Mouse (Mus musculus): ENCODE results near the gene Klhl25. TPM values are rescaled to one million over a fixed set of nuclear protein-coding genes. Genes with fewer than 3 reads are reported as not detected.
"Not testable (repeated sequence)": the region's sequence is repeated elsewhere in the genome, so short reads cannot be mapped to it uniquely, and the experiment has no call there.

Gene Klhl25
- total RNA-seq, 2 experiments from 2014 or later, result 21.0 to 22.4 TPM

DNA sequence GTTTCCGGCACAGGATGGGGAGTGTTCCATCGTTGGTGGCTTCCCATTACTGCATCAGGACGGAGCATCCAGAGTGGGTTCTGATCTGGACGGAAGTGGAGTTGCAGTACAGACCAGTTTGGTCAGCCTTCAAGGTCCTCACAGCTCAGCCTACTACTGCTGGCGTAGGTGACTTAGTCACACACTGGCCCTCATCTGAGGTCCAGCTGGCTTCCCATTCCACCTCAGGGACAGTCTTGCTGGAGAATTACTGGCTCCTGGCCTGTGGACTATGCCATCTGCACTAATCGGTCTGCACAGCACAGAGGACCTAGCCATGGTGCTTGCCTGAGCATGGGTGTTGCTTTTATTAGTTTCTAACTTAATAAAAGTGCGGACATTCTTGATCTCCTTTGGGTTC lies 25.6 kb downstream of the Klhl25 start:
- peak; percentile 52 for DNase-seq

DNA sequence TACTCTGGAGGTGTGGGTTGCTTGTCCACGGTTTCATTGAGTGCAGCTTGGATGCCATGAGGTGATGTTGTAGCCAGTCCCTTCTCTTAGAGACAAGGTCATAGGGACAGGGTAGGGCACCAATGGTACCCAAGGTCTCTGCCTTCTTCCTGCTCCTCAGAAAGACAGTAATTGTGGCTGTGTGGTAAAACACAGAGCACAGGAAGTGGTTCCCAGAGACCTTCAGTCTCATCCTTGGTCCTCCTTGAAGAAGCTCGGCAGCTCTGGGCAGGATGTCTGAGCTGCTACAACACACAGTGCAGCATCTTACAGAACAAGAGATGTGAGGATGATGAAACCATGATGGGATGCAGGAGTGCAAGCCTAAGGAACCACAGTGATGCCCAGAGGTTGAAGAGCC lies 31.3 kb downstream of the Klhl25 start:
- not testable (repeated sequence) for DNase-seq

GRCm38 (mm10) chr7:75880236-75880635 lies 32.1 kb downstream of the Klhl25 start:
- no peak for DNase-seq

DNA sequence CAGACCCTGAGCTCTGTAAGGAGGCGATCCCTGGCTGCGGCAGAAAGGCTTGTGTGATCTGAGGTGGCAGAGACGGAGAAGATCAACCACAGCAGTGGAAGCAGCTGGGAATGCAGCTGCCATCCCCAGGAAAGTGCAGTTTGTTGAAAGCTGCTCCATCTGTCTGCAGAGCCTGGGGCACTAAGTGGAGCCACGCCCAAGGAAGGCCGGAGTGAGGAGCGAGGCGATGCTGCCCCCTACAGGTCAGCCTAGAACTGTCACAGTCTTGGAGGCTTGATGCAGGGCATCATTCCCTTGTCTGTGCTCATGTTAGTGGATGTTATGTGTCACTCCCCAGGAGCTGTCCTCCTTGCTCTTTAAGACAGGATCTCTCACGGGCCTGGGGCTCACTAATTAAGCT lies 32.5 kb downstream of the Klhl25 start:
- peak; percentile 93 for DNase-seq

- no peak for DNase-seq
Observed at GRCm38 (mm10) chr7:75881376-75881775, 33.3 kb downstream of the Klhl25 start.

GRCm38 (mm10) chr7:75881791-75882190 lies 33.7 kb downstream of the Klhl25 start:
- DNase-seq, result no peak

DNA sequence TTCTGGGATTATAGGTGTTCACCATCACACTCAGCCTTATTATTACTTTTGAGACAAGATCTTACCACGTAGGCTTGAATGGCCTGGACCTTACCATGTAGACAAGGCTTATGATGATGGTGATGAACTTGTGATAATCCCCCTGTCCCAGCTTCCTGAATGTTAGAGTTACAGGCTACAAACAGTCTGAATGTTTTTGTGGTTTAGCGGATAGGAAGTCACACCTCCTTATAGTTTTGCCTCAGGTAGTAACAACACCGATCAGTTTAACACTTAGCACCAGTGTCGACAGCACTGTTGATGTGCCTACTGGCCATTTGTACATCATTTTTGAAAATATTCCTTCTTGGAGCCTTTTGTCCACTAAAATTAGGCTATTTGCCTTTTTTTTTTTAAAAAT lies 43.4 kb downstream of the Klhl25 start:
- no peak for DNase-seq

DNA sequence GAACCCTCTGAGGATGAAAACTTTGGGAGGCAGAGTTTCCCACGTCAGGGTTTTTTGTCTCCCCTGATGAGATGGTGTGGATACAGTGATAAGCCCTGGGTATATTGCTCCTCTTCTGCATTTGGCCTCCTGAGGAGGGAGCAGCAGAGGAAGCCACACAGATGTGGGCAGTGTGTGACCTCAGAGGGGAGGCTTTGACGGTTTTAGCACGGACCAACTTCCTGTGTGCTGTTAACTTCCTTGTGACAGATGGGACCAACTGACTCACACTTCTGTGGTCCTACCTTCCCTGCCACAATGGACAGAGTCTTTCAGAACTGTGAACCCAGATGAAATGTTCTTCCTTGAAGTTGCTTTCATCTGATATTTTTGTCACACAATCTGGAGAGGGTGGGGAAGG lies 44.6 kb downstream of the Klhl25 start:
- no peak for DNase-seq

GRCm38 (mm10) chr7:75893709-75894108 lies 45.6 kb downstream of the Klhl25 start:
- no peak for DNase-seq

DNA sequence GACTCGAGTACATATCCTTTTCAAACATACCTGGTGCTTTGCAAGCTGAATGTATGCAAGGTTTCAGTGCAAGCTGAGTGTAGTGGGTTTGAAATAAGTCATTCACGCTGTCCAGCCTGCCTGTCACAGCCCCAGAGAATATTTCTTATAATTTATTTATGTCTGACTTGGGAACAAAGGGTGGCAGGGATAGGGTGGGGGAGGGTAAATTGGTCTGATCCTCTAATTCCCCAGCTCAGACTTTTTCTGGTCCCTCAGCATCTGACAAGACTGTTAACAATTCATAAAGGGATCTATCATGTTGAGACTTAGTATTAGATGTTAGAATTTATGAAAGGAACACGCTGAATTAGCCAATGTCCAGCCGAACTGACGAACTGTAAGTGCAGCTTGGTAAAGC lies 48.9 kb downstream of the Klhl25 start:
- DNase-seq, result no peak

DNA sequence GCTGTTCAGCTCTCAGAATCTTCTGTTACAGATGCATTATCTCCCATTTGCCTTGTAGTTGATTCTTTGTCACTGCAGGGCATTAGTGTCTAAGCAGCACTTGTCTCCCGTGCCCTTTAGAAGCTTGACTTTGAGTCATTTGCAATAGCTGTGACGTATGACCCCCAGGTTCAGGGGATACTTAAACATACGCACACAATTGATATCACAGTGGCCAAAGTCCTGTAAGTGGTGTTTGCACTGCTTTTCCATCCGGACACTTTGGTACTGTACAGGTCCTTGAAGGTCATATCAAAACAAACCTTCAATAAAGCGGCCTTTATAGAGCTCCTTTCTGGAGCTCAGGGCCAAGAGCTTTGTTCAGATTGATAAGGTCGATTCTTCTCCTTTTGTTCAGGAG lies 51.0 kb downstream of the Klhl25 start:
- no peak for DNase-seq

DNA sequence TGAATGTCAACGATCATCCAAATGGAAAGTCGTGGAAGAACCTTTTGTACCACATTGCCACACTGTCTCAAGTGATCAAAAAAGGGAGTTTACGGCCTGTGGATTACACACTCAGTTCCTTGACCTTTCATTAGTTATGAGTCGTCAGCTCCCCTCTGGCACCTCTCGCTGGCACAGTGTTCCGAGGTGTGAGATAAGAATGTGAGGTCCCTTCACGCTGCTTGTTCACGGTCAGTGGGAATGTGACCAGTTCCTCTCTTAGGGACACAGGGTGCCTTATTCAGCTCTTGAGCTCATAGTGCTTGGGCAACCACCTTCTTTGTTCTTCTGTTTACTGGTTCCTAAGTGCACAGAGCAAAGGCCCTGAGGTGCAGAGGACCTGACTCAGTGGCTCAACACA lies 51.4 kb downstream of the Klhl25 start:
- peak; percentile 14 for DNase-seq

DNA sequence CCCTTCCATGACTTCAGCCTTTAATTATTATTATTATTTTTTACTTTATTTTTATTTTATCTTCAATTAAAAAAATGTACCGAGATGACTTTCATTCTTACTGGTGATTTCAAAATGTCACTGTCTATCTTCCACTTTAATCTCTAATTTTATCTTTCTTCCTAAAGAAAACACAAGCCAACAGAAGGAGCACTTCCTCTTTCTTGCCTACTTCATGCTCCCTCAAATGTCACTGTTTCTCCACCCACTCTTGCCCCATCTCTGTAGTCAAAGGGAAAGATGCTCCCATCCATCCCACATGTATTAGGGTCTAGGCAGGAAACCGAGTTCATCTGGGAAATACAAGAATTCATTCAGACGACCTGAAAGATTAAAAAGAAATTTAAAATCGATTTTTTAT lies 51.8 kb downstream of the Klhl25 start:
- DNase-seq, result no peak

GRCm38 (mm10) chr7:75905145-75905544 lies 57.0 kb downstream of the Klhl25 start:
- no peak for DNase-seq

DNA sequence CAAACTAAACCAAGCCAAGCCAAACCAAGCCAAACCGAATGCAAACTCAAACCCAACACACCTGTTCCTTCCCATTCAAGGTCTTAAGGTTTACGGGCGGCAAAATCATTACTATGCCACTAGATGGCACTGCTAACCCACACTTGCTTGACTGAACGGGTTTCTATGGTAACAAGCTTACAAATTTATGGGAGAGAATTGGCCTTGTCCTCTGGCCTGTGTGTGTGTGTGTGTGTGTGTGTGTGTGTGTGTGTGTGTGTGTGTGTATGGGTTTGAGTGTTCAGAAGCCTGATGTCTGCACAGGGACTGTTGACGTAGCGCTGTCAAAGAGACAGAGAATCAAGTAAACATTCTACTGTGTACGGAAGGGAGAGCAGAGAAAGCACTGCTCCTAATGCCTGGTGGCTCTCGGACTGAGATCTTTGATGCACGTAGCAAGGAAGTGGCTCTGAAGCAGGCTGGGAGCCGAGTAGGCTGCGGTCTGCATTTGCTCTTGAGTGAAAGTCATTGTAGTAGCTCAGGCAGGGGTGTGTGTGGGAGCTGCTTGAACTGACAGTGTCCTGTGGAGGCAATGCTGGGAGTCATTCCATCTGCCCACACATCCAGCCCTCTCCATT lies 62.0 kb downstream of the Klhl25 start:
- DNase-seq, result peak; percentile 58

DNA sequence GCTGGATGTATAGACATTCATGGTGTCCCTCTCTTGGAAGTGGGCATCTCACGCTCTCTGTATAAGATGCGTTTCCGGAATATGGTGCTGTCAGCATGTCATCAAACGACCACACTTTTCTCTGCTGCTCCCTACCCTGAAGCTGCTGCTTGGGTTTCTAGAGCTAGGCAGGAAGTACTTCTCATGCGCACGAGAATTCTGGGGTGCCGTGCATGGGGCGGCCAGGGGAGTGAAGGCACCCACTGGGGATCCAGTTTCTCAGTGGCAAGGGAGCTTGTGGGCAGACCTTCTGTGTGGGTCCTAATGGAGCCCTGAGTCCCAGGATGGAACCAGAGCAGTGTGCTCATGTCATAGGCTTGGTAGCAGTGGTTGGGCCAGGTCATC lies 62.5 kb downstream of the Klhl25 start:
- DNase-seq, result no peak

DNA sequence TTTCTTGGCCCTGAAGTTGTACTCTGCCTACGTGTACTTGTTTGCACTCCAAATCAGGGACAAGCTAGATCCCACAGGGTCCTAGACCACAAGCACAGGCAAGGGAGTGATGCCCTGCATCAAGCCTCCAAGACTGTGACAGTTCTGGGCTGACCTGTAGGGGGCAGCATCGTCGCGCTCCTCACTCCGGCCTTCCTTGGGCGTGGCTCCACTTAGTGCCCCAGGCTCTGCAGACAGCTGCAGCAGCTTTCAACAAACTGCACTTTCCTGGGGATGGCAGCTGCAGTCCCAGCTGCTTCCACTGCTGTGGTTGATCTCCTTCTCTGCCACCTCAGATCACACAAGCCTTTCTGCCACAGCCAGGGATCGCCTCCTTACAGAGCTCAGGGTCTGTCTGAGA lies 65.8 kb downstream of the Klhl25 start:
- peak; percentile 88 for DNase-seq

DNA sequence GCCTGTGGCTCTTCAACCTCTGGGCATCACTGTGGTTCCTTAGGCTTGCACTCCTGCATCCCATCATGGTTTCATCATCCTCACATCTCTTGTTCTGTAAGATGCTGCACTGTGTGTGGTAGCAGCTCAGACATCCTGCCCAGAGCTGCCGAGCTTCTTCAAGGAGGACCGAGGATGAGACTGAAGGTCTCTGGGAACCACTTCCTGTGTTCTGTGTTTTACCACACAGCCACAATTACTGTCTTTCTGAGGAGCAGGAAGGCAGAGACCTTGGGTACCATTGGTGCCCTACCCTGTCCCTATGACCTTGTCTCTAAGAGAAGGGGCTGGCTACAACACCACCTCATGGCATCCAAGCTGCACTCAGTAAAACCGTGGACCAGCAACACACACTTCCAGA lies 67.4 kb downstream of the Klhl25 start:
- not testable (repeated sequence) for DNase-seq

DNA sequence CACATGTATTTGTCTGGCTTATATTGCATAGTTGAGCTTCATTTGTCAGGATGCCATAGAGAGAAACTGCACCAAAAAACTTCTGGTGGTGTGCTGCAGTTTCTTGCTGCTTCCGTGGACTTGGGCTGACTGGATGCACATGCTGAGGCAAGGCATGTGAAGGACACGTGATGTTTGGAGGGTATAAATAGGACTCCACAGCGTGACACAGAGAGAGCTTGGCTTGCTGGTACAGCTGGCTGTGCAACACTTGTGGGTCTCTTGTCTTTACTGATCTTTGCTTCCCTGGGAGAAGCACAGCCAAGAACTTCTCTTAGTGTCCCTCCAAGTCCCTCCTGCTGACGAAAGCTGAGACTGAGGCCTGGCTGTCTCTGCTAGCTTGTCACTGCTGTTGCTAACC lies 69.6 kb downstream of the Klhl25 start:
- DNase-seq, result no peak

DNA sequence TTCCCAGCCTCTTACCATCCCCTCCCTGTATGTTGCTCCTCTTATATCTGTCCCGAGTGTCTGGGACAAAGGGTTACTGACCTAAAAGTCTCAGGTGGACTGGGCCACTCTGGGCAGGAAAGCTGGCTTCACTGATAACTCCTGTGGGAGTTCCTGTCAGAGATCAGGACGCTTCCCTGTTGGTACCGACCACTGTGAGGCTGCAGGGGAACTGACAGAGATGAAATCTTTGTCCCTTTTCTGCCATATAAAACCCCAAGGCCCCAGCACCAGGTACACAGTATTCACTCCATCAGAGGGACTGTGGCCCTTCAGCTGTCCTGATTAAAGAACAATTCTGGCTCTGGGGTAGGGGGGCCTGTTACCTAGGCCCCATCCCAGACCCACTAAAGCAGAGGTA lies 71.6 kb downstream of the Klhl25 start:
- not testable (repeated sequence) for DNase-seq

All from adrenal gland, postnatal 10 days (tissue).